Mouse (Mus musculus) stomach, postnatal 0 days (tissue): Measurements from ENCODE around the gene Nlrp6.

Experiments used
- CTCF ChIP-seq: IDR thresholded peaks from 2 replicates; pipeline ENCODE4 v1.5.1; 2016; ENCODE audit warnings: antibody characterized with exemption, low read depth, mild to moderate bottlenecking, moderate library complexity
- EP300 ChIP-seq: optimal IDR thresholded peaks from 2 replicates; pipeline ENCODE3; 2016; ENCODE audit warnings: antibody characterized with exemption

DNA sequence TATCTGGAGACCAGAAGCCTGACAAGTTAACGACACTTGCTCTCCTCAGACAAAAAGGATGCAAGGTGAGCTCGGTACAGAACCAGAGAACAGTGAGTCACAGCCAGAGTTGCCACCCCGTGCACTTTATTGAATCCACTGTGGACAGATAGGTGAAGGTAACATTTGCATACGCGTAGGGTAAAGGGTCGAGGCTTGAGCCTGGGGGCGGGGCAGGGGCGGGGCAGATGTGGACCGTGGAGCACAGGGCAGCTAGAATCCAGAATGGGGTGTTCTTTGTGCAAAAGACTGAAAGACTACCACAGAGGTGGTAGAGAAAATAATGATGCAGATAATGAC is 34.0 kb downstream of the Nlrp6 start:
- TF ChIP-seq CTCF (no peak), EP300 (no peak)
